Mouse (Mus musculus) cortical plate, adult 2 months (tissue): ENCODE results near the gene Gabbr2.

ENCODE experiments used
- CTCF ChIP-seq: fragments of 200-500 bp; IDR thresholded peaks from 2 replicates; pipeline ENCODE4 v1.5.1; 2011; ENCODE audit warnings: mild to moderate bottlenecking, control low read depth, low read length; ENCODE audit not compliant: insufficient read depth; ENCODE audit errors: extremely low read depth
- POLR2A ChIP-seq: fragments of 200-500 bp; IDR thresholded peaks from 2 replicates; pipeline ENCODE4 v1.6.1; 2011; ENCODE audit warnings: mild to moderate bottlenecking, low read length, control low read depth; ENCODE audit not compliant: insufficient read depth; ENCODE audit errors: extremely low read depth

GRCm38 (mm10) chr4:46869380-46869779, 122.3 kb downstream of the Gabbr2 start:
- no peak for TF ChIP-seq CTCF
- TF ChIP-seq POLR2A, result no peak
